Mouse (Mus musculus): ENCODE data around the gene Igfbp5. TPM values are rescaled to one million over a fixed set of nuclear protein-coding genes. Genes with fewer than 3 reads are reported as not detected.

The Igfbp5 gene
- polyA plus RNA-seq, 1 experiment: 65.4 TPM

DNA sequence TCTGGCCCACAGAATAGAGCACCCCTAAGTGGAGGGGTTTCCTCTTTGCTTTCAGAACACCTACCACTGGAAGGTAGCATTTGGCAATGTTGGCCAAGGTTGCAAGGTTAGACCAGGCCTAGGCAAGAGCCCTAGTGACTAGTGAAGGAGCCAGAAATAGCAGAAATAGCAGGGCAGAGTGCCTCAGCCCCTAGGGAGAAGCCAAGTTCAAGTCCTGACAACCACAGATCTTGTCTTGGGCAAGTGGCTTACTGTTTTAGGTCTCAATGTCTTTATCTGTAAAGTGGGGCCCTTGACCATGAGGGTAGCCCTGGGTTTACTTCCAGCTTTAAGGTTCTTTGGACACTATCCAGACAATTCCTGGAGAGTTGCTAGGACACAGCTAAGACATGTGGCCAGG lies 5.4 kb downstream of the Igfbp5 start:
- no peak for DNase-seq (ENCODE audit: low read depth)

DNA sequence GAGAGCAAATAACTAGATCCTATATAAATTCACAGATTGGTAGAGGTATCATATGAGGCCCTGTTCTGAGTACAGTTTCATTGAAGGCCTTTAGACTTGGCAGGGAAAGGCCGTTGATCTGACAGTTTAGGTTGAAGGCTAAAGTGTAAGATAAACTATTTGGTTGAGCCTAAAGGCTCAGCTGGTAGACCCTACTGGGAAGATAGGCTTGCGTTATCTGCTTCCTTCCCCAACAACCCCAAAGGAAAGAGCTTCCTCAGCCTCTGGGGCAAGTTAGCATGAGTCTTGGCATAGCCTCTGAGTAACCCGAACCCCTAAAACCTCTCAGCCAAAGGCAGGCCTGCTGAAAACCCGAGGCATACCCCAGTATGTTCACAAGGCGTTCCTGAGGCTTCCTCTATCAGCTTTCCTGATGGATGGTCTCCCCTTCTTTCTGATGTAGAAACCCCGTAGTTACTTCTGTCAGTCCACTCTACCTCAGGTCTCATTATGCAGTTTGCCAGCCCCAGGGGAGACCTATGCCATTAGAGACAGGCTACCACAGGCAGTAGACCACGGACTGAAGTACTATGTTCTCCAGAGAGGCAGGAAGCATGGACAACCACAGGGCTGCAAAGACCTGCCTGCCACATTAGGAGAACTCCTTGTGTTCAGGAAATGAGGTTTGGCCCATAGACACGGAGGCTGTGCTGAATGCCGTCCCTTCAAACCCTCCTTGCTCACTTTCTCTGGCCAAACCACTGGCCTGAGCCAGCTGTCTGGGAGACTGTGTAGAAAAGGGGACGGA lies 6.1 kb downstream of the Igfbp5 start:
- no peak for DNase-seq (ENCODE audit: low read depth)

DNA sequence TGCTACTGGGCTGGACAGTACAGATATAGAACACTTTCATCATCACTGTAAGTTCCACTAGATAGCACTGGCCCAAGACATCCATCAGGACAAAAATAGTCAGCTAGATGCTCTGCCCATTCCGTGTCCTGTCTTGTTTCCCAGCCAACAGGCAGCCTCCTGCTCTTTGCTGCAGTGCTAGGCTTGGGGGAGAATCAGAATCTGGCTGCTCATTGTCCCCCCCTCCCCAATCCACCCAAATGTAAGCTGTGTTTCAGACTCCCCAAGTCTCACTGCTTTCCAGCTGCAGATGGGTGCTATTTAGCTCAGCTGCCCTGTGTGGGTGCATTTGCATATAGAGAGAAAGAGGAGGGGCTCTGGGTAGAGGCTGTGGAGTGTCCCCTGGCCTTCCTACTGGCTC lies 7.3 kb downstream of the Igfbp5 start:
- no peak for DNase-seq (ENCODE audit: low read depth)

DNA sequence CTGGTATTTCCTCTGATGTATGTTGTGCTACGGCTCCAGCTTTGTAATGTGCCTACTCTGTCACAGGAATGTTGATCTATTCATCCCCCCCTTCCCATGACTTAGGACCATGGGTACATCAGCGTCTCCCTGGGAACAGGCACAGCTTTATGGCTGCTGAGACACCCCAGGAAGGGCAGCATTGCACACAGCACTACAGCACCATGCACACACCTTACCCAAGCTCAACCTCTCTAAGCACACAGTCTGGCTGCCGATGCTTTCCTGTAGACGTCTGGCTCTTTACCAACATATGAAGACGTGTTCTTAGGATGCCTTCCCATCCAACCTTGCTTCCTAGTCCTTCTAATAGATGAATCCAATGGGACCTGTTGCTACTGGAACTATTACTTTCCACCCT lies 8.3 kb downstream of the Igfbp5 start:
- no peak for DNase-seq (ENCODE audit: low read depth)

DNA sequence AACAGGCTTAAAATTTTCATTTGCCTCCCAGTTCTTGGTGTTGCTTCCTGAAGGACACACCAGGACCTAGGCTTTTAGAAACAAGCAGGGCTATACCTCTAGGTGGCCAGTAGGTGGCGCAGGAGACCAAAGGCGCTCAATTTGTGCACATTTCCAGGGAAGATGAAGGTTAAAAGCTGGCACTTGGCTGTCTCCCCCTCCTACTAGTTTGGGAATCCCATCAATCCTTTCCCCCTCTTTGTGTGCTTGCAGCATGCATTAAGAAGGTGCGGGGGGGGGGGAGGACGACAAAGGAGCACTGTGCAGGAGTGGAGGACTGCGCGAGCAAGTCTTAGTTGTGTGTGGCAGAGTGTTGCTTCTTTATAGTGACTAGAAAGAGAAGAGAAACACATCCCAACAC lies 8.8 kb downstream of the Igfbp5 start:
- no peak for DNase-seq (ENCODE audit: low read depth)

DNA sequence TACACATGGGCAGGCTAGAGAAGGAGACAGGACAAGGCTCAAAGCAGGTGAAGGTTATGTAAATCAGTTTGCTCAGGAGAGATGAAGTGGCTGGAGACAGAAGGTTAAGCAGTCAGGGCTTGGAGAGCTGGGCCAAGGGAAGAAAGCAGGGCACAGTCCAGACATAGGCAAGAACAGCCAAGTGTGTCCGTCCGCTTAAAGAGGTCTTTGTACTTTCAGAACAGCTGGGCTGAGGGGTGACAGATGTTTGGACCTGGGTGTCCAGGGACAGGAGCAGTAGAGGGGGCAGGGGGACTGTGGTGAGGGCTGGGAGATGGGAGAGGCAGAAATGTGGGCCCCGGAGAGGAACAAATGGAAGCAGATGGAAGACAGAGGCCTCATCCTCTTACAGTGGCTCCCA lies 10.4 kb downstream of the Igfbp5 start:
- no peak for DNase-seq (ENCODE audit: low read depth)

DNA sequence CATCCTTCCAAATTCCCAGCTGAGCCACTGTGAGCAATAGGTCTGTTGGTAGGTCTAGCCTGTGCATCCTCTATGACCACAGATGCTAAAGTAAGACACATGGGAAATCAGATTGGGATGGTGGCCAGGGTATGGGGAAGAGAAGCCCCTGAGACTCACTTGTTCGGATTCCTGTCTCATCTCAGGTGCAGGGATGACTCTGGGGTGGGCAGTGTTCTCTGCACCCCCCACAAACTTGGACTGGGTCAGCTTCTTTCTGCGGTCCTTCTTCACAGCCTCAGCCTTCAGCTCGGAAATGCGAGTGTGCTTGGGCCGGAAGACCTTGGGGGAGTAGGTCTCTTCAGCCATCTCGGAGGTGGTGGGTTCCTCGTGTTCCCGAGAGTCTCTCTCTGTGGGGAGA lies 11.0 kb downstream of the Igfbp5 start:
- no peak for DNase-seq (ENCODE audit: low read depth)

DNA sequence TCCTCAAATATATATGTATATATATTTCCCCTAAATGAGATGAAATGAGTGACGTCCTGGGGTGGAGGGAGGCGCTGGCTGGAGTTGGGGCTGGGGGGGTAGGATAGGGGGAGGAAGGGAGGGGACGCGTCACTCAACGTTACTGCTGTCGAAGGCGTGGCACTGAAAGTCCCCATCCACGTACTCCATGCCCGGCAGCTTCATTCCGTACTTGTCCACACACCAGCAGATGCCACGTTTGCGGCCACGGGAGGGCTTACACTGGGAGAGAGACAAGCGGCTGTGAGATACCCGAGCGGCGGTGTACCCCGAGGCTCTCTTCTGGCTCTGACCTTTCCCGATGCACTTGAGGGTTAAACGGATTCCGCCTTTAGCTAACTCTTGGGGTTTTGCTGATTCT lies 12.4 kb downstream of the Igfbp5 start:
- no peak for DNase-seq (ENCODE audit: low read depth)

DNA sequence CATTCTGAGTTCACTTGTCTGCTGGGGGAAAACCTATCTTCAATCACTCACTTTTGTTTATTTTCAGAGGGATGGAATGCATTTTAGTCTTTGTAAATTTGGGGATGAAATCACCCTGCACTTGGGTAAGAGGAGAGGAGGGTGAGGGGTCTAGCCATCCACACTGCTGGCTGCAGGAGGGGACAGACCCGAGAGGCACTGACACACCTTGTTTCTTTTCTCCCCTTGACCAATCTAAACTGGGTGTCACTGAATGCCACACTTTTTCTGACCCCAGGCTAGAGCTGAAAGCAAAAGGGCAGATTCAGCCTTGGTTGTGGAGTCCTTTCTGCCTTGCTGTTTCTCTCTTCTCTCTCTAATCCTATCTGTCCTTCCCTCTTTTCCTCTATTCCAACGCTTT lies 13.0 kb downstream of the Igfbp5 start:
- DNase-seq (ENCODE audit: low read depth): no peak

DNA sequence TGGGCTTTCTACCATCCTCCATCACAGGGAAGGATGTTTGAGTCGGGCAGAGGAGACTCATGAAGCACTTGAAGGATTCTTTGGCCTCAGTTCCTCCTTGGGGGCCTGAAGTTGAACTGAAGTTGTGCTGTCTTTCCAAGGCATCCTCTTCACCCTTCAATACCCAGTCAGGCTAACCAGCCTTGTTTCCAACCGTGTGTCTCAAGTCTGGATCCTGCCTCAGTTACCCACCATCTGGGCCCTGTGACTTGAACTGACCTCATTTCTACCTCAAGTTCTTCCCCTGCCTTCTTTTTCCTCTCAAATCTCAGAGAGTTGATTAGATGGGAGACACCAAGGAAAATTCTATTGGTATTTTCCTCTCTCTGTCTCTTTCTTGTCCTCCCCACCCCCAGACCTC lies 14.2 kb downstream of the Igfbp5 start:
- DNase-seq (ENCODE audit: low read depth): no peak

DNA sequence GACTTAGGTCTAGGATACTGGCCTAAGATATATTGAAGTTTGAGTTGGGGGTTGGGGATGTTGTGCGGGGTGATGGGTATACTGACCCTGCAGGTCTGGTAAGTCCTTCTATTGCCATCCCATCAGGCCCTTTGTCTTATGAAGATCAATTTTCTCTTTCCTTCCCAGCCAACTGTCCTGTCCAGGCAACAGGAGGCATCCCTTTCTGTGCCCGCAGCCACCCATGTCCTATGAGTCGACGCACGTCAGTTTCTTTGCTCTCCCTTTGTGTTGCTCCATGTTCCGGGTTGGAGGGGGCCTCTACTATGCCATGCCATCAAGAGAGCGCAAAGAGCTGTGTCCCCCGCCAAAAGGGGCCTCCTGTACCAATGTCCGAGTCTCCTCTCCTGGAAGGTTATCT lies 14.7 kb downstream of the Igfbp5 start:
- no peak for DNase-seq (ENCODE audit: low read depth)

DNA sequence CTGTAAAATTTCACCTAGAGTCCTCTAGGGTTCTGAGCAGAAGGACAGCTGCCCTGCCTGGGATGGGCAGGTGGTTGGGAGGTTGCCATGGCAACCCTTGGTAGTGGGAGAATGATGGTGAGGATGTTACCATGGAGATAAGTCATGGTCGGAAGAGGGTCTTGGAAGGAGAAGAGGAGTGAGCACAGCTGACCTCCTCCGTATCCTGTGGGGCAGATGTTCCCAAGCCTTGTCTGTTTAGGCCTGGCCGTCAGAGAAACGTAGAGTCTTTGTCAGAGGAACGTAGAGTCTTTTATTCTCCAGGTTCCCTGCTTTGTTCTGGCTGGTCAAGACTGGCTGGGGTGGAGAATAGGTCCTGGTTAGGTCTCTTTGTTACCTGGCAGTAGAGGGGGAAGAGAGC lies 15.8 kb downstream of the Igfbp5 start:
- DNase-seq (ENCODE audit: low read depth): no peak

DNA sequence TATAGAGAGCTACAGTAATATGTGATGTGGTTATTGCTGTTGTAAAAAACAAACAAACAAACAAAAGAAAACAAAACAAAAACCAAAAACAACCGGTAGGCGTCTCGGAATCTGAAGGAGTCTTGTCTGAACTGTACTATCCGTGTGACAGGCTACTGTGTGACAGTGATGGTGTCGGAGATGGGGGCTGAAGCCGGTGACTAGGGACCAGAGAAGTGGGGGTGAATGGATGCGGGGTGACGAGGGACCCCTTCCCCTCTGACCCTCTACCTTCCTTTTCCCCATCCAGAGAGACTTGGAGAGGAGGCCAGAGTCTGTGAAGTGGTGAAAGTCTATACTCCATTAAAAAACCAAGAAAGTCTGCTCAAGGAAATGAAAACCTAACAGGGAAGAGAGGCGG lies 16.4 kb downstream of the Igfbp5 start:
- no peak for DNase-seq (ENCODE audit: low read depth)

DNA sequence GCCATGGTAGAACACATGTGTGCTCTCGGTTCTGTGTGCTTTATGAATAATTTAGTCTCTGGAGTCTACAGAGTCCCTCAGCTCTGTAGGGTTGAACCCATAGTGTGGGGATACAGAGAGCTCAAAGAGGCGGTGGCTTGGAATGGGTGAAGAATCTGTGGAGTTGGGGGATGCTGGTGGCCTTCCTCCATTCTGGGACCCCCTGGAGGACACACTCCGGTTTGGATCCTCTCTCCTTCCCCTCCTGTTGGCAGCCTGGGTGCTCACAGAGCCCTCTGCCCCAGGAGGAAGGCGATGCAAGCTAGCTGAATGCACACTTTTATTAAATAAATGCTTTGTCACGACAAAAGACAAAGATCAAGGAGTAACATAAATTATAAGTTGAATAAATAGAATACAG lies 17.1 kb downstream of the Igfbp5 start:
- no peak for DNase-seq (ENCODE audit: low read depth)

DNA sequence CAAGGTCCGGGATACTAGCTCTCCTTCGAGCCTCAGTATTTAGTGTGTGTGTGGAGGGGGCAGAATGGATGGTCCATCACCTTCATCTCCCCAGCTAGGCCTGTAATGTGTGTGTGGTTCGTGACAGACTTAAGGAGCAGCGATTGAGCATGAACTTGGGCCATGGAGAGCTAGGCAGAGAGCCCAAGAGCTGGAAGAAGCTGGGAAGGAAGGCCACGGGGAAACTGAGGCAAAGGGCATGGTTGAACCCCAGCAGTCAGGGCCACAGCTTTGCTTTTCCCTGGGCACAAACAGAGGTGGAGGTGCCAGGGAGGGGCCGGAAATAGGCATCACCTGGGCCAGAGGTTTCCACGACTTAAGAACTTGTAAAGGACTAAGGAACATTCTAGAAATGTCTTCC lies 17.5 kb downstream of the Igfbp5 start:
- DNase-seq (ENCODE audit: low read depth): no peak

DNA sequence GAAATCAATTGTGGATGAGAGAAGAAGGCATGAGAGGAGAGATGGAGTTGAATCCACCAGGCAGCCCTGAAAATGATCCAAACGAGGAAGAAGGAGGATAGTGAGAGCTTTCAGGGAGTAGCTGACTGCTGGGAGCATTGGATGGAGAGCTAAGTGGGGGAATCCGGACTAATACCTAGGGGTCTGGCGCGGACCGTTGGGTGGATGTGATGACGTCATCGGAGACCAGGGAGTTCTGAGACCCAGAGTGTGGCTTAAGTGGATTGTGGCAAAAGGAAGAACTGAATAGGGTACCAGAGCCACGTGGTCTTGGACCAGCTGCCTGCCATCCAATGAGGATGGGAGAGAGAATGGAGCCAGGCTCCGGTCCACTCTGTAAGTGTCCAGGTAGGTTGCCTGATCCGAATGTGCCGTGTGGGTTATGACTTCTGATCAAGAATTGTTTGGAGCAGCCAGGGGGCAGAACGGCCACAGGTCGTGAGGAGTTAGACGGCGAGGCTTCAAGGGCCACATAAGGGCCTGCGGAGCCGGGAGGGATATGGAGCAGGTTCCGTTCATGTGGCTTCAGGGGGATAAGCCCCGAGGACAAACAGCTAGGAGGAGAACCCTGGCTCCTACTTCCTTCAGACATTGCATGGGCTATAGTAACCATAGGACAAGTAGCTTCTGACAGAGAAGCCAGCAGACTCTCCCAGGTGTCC lies 18.3 kb downstream of the Igfbp5 start:
- DNase-seq (ENCODE audit: low read depth): no peak

DNA sequence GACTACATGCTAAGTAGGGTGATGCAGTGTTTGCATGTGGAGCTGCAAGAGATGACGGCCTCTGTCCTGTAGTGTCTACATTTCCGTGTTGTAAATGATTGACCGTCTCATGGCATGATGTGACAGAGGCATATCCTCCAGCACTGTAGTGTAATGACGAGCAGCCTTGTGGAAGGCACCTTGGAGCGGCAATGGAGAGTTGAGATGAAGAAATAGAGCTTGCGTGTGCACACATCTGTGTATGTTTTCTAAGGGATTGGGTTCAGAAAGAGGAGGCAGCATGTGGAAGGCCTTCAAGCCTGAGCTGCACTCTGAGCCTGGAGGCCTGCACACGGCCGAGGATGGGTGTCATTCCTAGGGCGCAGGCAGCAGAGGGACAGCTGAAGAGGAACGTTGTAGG lies 19.0 kb downstream of the Igfbp5 start:
- no peak for DNase-seq (ENCODE audit: low read depth)

DNA sequence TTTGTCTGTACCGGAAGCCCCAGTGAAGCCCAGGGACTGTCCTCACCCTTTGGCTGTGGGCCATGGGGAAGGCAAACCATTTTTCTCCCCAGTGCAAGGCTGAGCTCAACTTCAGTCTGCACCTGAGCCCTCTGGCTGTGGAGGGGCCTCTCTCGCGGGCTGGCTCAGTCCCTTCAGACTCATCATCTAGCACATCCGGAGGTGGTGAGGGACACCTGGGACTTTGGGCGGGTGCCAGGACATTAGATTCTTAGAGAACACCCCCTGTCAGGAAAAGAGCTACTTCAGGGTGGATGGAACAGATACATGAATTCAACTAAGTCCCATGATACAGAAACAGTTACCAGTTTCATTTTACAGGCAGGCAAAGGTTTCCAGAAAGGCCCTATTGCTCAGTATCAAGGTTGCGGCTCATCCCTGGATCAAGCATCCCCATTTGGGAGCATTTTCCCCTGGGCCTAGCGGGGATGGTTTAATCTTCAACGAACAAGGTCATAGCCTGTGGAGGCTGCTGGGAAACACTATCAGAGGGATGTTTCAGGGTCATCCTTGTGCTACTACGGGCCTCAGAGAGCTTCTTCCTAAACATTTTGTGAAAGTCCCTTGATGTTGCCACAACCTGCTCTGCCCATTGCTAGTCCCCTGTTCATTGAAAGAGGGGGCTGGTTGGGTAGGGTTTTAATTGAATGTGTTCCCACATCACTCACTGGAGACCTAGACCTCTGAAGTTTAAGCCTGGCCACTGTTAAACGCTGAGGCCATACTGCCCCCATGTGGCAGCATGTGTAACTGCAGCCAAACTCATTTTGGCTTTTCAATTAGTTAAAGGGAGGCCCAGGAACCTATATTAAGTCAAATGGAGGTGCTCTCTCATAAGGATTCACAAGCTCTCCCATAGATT lies 20.1 kb downstream of the Igfbp5 start:
- no peak for DNase-seq (ENCODE audit: low read depth)

DNA sequence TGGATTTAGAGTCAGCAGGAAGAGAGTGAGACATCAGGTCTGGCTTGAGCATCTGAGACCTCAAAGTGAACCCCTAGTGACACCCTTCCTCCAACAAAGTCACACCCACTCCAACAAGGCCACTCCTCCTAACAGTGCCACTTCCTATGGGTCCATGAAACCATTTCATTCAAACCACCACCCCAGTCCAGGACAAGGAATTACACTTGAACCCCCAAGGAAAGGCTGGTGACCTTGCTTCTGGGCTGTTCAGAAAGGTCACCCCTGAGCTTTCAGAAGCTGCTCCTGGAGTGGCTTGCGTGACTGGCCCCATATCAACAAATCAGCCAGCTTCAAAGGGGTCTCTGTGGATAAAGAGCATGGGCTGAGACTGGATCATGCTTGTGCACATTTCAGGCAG lies 20.9 kb downstream of the Igfbp5 start:
- DNase-seq (ENCODE audit: low read depth): no peak

DNA sequence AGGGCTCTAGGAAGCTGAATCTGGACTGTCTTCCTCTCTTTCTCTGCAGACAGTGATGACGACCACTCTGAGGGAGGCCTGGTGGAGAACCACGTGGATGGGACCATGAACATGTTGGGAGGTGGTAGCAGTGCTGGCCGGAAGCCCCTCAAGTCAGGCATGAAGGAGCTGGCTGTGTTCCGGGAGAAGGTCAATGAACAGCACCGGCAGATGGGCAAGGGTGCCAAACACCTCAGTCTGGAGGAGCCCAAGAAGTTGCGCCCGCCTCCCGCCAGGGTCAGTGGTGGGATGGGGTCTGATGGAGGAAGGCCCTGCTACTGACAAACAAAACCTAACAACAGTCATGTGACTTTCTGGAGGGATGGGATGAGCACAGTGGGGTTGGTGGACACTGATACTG lies 25.6 kb downstream of the Igfbp5 start:
- DNase-seq (ENCODE audit: low read depth): no peak

DNA sequence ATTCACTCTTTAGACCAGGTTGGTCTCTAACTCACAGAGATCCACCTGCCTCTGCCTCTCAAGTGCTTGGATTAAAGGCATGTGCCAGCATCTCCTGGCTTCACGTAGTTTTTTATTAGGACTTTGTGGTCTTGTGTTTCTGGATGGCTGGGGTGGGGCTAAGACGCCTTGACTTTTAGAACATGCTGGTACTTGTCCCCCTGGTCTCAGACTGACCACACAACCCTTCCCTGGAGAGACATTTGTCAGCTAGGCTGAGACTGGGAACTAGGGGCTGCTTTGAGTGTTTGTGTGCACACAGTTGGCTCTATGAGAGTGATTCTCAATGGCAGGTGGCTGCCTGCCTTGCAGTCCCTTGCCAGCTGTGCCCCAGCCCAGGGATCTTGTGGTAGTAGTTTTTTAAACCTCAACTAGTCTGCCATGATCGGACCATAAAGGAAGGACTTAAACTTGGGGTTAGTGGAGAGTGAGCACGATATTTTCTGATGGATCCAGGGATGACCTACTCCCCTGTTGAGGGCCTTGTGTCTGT lies 26.8 kb downstream of the Igfbp5 start:
- no peak for DNase-seq (ENCODE audit: low read depth)

DNA sequence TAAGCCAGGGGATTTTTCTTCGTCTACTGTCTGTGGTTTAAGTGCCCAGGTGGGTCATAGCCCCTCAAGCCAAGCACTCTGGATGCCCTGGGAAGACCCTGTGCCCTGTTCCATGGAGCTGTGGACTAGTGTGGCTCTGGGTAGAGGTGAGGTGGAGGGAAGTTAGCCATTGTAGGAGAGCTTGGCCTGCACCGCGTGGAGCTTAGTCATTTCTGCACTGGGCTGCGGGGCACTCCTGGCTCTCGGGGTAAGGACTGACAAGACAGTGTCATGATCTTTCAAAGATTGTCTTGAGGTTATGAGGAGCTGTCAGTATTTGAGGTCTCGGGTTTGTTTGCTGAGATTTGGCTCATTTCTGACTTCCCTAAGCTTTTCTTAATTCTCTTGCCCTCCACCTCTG lies 30.0 kb downstream of the Igfbp5 start:
- DNase-seq (ENCODE audit: low read depth): no peak

Measured in gonadal fat pad, adult 2 months (tissue).